Mouse (Mus musculus) heart, postnatal 10 days (tissue): Measurements from ENCODE around the gene Lrrc3. TPM values are rescaled to one million over a fixed set of nuclear protein-coding genes. Genes with fewer than 3 reads are reported as not detected.
"Not testable (repeated sequence)": the region's sequence is repeated elsewhere in the genome, so short reads cannot be mapped to it uniquely, and the experiment has no call there.

Source experiments
- DNase-seq, 2 experiments: peaks; one replicate each; pipeline ENCODE4 v3.0.0; 2021
- intact Hi-C: fragments of 180-260 bp; cut with DNase I; formaldehyde crosslinking; loops from one replicate; pipeline ENCODE4 v1.15.1; 2025
- total RNA-seq, 2 experiments: library from RNA; stranded (reverse); gene quantifications; 2 replicates each; pipeline ENCODE4 v1.2.3; 2021

Gene Lrrc3
- 1 to 10 TPM; 1.3 to 1.9 TPM for total RNA-seq

DNA sequence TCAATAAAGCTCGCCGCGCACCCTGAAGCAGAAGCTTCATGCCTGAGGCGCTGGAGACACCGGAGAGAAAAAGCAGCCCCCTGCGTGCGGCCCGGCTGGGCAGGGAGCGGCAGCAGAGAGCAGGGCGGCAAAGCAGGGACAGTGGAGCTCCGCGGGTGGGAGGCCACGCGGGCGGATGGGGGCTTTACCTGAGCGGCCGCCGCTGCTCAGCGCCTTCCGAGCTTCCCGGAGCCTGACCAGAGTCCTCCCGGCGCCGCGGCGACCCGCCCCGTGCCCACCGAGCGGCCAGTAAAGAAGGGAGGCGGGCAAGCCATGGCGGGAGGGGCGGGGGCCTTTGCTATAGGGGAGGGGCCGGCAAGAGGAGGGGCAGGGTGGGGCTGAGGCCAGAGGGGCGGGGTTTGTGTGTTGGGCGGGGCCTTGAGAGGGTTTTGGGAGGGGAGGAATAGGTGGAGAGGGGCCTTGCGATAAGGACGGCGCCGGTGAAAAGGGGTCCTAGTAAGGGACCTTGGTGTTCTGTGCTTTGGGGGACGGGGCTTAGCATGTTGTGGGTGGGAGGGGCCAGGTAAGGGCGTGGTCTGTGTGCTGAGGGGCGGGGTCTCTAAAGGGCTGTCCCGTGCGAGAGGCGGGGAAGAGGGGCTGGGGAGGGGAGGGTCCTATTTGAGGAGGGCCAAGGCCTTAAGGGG, at the start of gene Lrrc3:
Lrrc3 (minus strand) TSS at position 326 of the 683 bp plus-strand sequence.
- DNase-seq = peak; percentile 36 to 45
- intact Hi-C loops = no loop called here

GRCm38 (mm10) chr10:77950468-77950867, 48.1 kb upstream of the Lrrc3 start:
- DNase-seq, intact Hi-C loops: not testable (repeated sequence)

- DNase-seq = no peak
- intact Hi-C loops = no loop called here
Measured at GRCm38 (mm10) chr10:77939685-77940084, 37.3 kb upstream of the Lrrc3 start.

DNA sequence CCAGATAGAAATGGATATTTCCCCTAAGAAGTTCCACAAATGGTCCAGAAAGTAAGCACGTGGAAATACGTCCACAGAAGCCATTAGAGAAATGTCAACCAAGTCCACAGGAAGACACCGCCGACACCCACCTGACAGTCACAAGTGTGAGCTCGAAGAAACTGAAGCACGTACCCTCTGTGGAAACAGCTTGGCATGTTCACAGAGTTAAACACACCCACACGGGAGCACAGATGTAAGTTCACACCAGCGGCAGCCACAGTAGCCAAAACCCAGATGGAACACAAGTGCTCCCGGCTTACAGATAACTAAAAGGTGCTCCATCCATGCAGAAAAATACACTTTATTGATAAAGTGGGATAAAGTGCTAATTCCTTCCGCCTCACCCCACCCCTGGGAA, 25.0 kb upstream of the Lrrc3 start:
- intact Hi-C loops = no loop called here

GRCm38 (mm10) chr10:77926140-77926539, 23.8 kb upstream of the Lrrc3 start:
- DNase-seq = peak; percentile 37 to 66
- intact Hi-C loops = no loop called here

More for the DNA sequence above, 25.0 kb upstream of the Lrrc3 start:
- DNase-seq = no peak

- intact Hi-C loops = no loop called here
- no peak for DNase-seq
Measured at GRCm38 (mm10) chr10:77922681-77923080, 20.3 kb upstream of the Lrrc3 start.

DNA sequence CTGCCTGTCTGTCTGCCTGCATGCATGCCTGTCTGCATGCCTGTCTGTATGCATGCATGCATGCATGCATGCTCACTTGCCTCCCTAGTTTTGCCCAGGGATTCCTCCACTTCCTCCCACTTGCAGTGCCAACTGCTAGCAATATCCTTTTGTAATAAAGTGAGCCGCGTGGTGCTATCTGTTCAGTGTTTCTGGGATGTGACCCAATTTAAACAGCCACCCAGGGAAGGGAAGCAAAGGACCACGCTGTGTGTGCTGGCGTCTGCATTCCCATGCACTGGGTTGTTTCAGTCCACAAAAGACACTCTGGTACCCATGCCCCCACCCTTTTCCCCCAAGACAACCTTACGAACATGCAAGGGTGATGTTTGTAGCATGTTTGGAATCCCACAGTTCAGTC, 18.7 kb upstream of the Lrrc3 start:
- intact Hi-C loops = no loop called here

DNA sequence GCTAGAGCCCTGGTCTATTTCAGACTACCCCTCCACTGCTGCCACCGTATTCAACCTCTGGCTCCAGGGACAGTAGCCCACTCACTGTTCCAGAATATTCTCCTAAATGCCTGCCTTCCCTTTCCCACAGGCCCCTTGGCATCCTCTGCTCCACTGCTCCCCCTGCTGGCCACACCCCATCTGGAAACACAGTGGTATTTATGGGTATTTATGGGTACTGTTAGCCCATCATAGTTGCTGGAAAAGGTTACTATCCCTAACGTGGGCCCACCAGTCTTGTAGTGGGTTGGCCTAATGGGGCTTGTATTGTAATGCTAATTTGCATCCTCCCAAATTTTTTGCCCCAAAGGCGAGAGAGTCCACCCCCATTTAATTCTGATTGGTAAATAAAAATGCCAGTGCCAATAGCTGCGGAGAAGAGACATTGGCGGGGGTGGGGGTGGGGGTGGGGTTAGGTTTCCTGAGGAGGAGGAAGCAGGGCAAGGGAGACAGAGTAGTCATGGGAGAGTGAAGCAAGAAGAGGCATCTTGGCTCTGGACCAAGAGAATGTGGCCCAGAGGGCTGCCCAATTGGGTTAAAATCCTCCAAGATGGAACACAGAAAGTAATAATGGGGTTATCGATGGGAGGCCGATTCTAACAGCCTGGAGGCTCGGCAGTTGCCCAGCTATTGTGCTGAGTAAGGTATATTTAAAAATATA, 14.4 kb upstream of the Lrrc3 start:
- peak; percentile 50 to 73 for DNase-seq

More for the DNA sequence above, 18.7 kb upstream of the Lrrc3 start:
- no peak for DNase-seq

DNA sequence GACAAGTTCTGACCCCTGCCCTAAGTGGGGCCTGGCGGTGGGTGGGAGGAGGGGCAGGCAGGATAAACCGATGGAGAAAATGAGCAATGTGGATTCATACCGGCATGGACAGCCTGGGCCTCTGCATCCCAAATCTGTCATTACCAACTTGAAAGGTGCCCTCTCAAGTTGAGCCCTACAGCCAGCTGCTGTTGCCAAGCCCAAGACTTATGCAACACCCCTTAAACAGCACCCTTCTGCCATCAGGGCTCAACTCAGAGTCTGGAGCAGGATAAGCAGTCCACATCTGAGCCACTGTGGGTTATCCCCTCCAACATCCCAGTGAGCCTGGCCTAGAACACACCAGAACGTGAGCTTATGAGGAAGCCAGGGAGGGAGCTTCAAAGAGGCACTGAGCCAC, 11.0 kb upstream of the Lrrc3 start:
- intact Hi-C loops = loop anchor here (2.0 to 10.0 kb wide), 2 partner anchors 128 to 286 kb away; partner anchors contain the start of genes Gm3250 and Gm7137
- DNase-seq = peak in 1 of 2 experiments; percentile 14

More for the DNA sequence above, 14.4 kb upstream of the Lrrc3 start:
- intact Hi-C loops = loop anchor here (1.0 to 10.0 kb wide), 2 partner anchors 132 to 399 kb away; partner anchors contain the start of genes Gm3250 and Gm7137

- peak; percentile 86 to 91 for DNase-seq
- intact Hi-C loops = loop anchor here (2.0 to 10.0 kb wide), 2 partner anchors 128 to 286 kb away; partner anchors contain the start of genes Gm3250 and Gm7137
Measured at GRCm38 (mm10) chr10:77912605-77913004, 10.3 kb upstream of the Lrrc3 start.

DNA sequence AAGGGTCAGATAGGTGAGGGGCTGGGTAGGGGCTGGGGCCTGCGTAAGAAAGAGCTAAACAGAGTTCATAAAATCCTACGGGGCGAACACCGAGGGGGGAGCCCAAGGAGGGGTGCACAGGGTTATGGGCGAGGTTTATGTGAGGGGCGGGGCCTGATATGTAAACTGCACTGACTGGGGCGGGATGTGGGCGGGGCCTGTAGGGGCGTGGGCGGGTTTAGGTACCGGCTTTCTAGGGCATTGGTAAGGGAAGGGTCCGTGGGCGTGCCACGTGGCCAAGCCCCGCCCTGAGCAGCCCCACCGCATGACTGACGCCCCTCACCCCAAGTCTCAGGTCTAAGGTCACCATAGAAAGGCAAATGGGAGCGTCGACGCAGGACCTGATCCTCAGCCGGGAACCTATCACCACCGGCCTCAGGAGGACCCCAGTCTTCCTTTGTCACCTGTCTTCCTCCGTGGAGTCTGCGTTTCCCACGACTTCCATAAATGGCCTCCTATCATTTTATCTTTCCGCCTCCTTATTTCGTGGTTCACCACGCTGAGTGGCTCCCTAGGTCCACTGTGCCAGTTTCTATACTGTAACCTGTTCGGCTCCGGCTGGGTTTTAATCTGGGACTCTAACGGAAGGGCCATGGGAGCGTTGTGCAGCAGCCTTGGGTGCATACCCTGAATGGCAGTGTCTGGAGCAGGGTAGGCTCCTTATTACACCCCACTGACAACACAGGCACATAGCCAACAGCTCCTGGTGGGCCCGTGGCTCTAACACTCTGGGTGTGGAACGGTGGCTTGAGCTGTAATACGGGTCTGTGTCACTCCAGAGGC, 769 bp upstream of the Lrrc3 start:
- intact Hi-C loops = no loop called here
- DNase-seq = peak in 1 of 2 experiments; percentile 45

GRCm38 (mm10) chr10:77901871-77902210, 495 bp downstream of the Lrrc3 start:
- intact Hi-C loops = no loop called here
- DNase-seq = peak; percentile 32 to 37

GRCm38 (mm10) chr10:77900903-77901818, 1.2 kb downstream of the Lrrc3 start:
- intact Hi-C loops = no loop called here

GRCm38 (mm10) chr10:77900126-77900525, 2.2 kb downstream of the Lrrc3 start:
- no peak for DNase-seq
- intact Hi-C loops = no loop called here

More at GRCm38 (mm10) chr10:77900903-77901818, 1.2 kb downstream of the Lrrc3 start:
- peak in 1 of 2 experiments; percentile 17 for DNase-seq

GRCm38 (mm10) chr10:77895562-77895961, 6.8 kb downstream of the Lrrc3 start:
- peak; percentile 20 to 39 for DNase-seq

DNA sequence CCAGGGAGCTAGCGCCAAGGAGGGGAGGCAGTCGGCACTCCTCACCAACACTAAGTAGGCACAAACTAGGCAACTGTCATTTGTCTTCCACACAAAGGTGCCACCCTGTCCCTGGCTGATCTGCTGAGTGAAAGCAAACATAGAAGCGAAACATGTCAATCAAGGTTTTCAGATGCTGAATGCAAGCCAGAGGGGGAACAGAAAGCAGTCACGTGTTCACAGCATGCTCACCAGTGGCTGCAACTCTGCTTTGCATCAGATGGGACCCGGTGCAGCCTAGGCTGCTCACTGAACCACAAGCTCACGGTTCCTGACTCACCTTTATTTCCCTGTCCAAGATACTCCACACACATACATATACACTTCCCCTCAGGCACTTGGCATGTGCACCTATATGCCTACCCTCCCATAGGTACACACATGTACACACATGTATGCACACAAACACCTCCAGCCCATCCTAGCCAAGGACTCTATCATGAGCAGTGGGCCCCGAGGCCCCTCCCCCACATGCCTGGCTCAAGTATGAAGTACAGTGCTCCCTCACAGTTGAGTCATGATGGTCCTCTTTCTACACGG, 11.3 kb downstream of the Lrrc3 start:
- intact Hi-C loops = no loop called here
- no peak for DNase-seq

More at GRCm38 (mm10) chr10:77895562-77895961, 6.8 kb downstream of the Lrrc3 start:
- intact Hi-C loops = no loop called here

DNA sequence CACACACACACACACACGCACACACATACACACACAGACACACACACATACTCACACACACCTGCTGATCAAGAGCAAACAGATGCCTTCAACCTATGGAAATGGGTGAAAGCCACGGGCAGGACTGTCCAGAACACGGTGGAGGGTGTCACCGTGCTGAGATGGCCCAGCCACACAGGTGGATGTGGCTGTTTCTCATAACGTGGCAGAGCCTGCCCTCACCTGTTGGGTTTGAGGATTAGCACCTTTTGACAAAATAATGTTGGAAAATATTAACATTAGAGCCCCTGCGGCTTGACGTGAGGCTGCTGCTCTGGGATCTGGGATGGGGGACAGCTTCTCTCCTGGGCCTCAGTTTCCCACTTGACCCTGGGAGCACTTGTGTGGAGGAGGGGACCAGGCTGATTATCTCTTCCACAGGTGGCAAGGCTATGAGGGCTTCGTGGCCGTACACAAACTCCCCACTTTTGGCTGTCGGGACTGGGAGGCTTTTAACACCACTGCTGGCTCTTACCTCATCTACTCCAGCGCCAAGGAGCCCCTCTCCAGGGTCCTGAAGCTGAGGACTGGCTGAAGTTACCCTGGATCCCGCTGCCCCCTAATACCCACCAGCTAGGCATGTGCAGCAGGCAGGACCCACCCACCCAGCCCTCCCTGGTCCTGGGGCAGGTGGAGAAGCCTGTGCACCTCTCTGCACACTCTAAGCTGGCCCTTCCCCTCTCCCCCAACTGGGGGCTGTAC, 16.2 kb downstream of the Lrrc3 start:
- intact Hi-C loops = no loop called here
- peak in 1 of 2 experiments; percentile 28 for DNase-seq

DNA sequence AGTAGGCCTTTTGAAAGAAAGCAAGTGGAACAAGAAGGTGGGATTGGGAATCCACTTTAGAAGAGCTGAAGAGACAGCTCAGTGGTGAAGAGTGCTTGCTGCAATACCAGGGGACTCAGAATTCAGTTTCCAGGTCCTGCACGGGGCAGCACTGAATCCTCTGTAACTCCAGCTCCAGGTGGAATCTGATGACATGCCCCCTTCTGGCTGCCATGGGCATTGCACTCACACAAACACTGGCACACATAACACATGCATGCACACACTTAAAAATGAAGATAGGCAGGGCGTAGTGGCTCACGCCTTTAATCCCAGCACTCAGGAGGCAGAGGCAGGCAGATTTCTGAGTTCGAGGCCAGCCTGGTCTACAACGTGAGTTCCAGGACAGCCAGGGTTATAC, 19.8 kb downstream of the Lrrc3 start:
- no peak for DNase-seq
- intact Hi-C loops = loop anchor here (5.0 kb wide), 1 partner anchor 155 kb away; the partner anchor contains the start of gene Gm10100
